Mouse (Mus musculus) gastrocnemius, adult 8-10 months (tissue): ENCODE results near the gene Rassf7. TPM values are rescaled to one million over a fixed set of nuclear protein-coding genes. Genes with fewer than 3 reads are reported as not detected.

Source experiments
- DNase-seq, 2 experiments: peaks; one replicate each; pipeline ENCODE4 v3.0.0; 2022; ENCODE audit warnings: low spot score in 2 of 2
- total RNA-seq, 4 experiments: library from RNA; stranded (reverse); gene quantifications; 2 replicates each; pipeline ENCODE4 v1.2.4; 2022

Rassf7 gene
- total RNA-seq, 4 experiments from 2014 or later = 0.38 to 0.56 TPM; not detected in 2

- DNase-seq = no peak
These were observed 18.9 kb upstream of the Rassf7 start for GRCm38 (mm10) chr7:141196619-141197282.

GRCm38 (mm10) chr7:141198121-141198520, 17.5 kb upstream of the Rassf7 start:
- no peak for DNase-seq

GRCm38 (mm10) chr7:141204546-141204945, 11.1 kb upstream of the Rassf7 start:
- no peak for DNase-seq

GRCm38 (mm10) chr7:141205504-141205903, 10.2 kb upstream of the Rassf7 start:
- no peak for DNase-seq

- DNase-seq = no peak
These were observed 9.3 kb upstream of the Rassf7 start for GRCm38 (mm10) chr7:141206182-141206937.

- no peak for DNase-seq
These were observed 6.1 kb upstream of the Rassf7 start for GRCm38 (mm10) chr7:141209526-141209925.

GRCm38 (mm10) chr7:141210137-141210536, 5.5 kb upstream of the Rassf7 start:
- no peak for DNase-seq

- no peak for DNase-seq
These were observed 5.0 kb upstream of the Rassf7 start for GRCm38 (mm10) chr7:141210606-141211131.

GRCm38 (mm10) chr7:141213133-141213532, 2.5 kb upstream of the Rassf7 start:
- no peak for DNase-seq

- no peak for DNase-seq
These were observed 1.9 kb upstream of the Rassf7 start, which contains the start of gene Lmntd2 for GRCm38 (mm10) chr7:141213605-141214235. TSS of gene Lmntd2 (minus strand) at chr7:141214080.

GRCm38 (mm10) chr7:141214310-141214709, 1.4 kb upstream of the Rassf7 start:
- DNase-seq = no peak

- no peak for DNase-seq
These were observed 447 bp downstream of the Rassf7 start for GRCm38 (mm10) chr7:141215880-141216733.

GRCm38 (mm10) chr7:141216894-141217293, 1.2 kb downstream of the Rassf7 start:
- DNase-seq = no peak

GRCm38 (mm10) chr7:141217343-141218013, 1.8 kb downstream of the Rassf7 start:
- DNase-seq = no peak

GRCm38 (mm10) chr7:141218141-141218540, 2.5 kb downstream of the Rassf7 start:
- DNase-seq = no peak

- no peak for DNase-seq
These were observed 3.0 kb downstream of the Rassf7 start for GRCm38 (mm10) chr7:141218557-141219133.

- DNase-seq = no peak
These were observed 4.0 kb downstream of the Rassf7 start for GRCm38 (mm10) chr7:141219558-141220099.

- DNase-seq = no peak
These were observed 4.7 kb downstream of the Rassf7 start for GRCm38 (mm10) chr7:141220377-141220776.

GRCm38 (mm10) chr7:141221249-141222125, 5.8 kb downstream of the Rassf7 start:
- DNase-seq = peak; percentile 90 to 96
